Mouse (Mus musculus) embryonic facial prominence, embryonic 13.5 days (tissue): ENCODE data around the gene Hivep2. TPM values are rescaled to one million over a fixed set of nuclear protein-coding genes. Genes with fewer than 3 reads are reported as not detected.

ENCODE experiments used
- ATAC-seq: fragments of 200-750 bp; cut with Nextera tagmentation; 2 replicates; pipeline ENCODE4 v1.8.0; 2017; ENCODE audit warnings: low read depth; ENCODE audit not compliant: insufficient number of reproducible peaks, insufficient read depth, low FRiP score, low TSS enrichment
- H3K27ac ChIP-seq: fragments of 300-500 bp; sonication (generic); 2 replicates; pipeline ENCODE4 v1.5.1; 2015; ENCODE audit warnings: moderate library complexity, mild to moderate bottlenecking, inconsistent platforms
- H3K27me3 ChIP-seq: fragments of 300-500 bp; sonication (generic); 2 replicates; pipeline ENCODE4 v1.6.1; 2015; ENCODE audit warnings: mild to moderate bottlenecking, inconsistent platforms
- H3K36me3 ChIP-seq: fragments of 300-500 bp; sonication (generic); 2 replicates; pipeline ENCODE4 v1.6.1; 2015; ENCODE audit warnings: mild to moderate bottlenecking, inconsistent platforms
- H3K4me1 ChIP-seq: fragments of 300-500 bp; sonication (generic); 2 replicates; pipeline ENCODE4 v1.6.1; 2015; ENCODE audit warnings: inconsistent platforms
- H3K4me2 ChIP-seq: fragments of 300-500 bp; sonication (generic); 2 replicates; pipeline ENCODE4 v1.6.1; 2015; ENCODE audit warnings: moderate library complexity, mild to moderate bottlenecking, inconsistent platforms
- H3K4me3 ChIP-seq: fragments of 300-500 bp; sonication (generic); 2 replicates; pipeline ENCODE4 v1.5.1; 2015; ENCODE audit warnings: mild to moderate bottlenecking, inconsistent platforms
- H3K9ac ChIP-seq: fragments of 300-500 bp; sonication (generic); 2 replicates; pipeline ENCODE4 v1.6.1; 2015; ENCODE audit warnings: mild to moderate bottlenecking, inconsistent platforms
- H3K9me3 ChIP-seq: fragments of 300-500 bp; sonication (generic); 2 replicates; pipeline ENCODE4 v1.6.1; 2016; ENCODE audit warnings: inconsistent platforms
- WGBS: fragments of 180-500 bp; shearing (Covaris S2); methylation state at CpG from one replicate; pipeline ENCODE4 v1.1.7; 2015; ENCODE audit warnings: mixed read lengths; 5-methylcytosine and 5-hydroxymethylcytosine counted together
- polyA plus RNA-seq: library from polyadenylated mRNA; unstranded; fragments of >200 nt; fragmentation: Nextera tagmentation; extraction: Ambion mirVana; gene quantifications from 2 replicates; pipeline ENCODE4 v1.2.1, GENCODE M21; 2015

Gene Hivep2
- polyA plus RNA-seq, 1 experiment from 2014 or later = 7.3 TPM

GRCm38 (mm10) chr10:14070498-14071079 lies 104.7 kb downstream of the Hivep2 start:
- no peak overlapping the region for H3K27ac ChIP-seq
- no peak overlapping the region for H3K4me3 ChIP-seq
- H3K36me3 ChIP-seq = no peaks in the 10 kb centered on the region
- H3K4me1 ChIP-seq = no peaks in the 10 kb centered on the region
- H3K27me3 ChIP-seq = no peaks in the 10 kb centered on the region
- H3K9me3 ChIP-seq = no peaks in the 10 kb centered on the region
- no peak for ATAC-seq
- WGBS = 86% methylated on average over 5 of the region's 5 CpGs
- no peak overlapping the region for H3K9ac ChIP-seq
- no peak overlapping the region for H3K4me2 ChIP-seq

- 86% methylated on average over 3 of the region's 3 CpGs for WGBS
- H3K4me1 ChIP-seq = no peaks in the 10 kb centered on the region
- no peaks in the 10 kb centered on the region for H3K36me3 ChIP-seq
- no peak overlapping the region for H3K9ac ChIP-seq
- no peaks in the 10 kb centered on the region for H3K27me3 ChIP-seq
- H3K4me3 ChIP-seq = no peak overlapping the region
- no peaks in the 10 kb centered on the region for H3K9me3 ChIP-seq
- no peak for ATAC-seq
- H3K27ac ChIP-seq = no peak overlapping the region
- H3K4me2 ChIP-seq = no peak overlapping the region
Observed at GRCm38 (mm10) chr10:14072504-14072903, 106.6 kb downstream of the Hivep2 start.

DNA sequence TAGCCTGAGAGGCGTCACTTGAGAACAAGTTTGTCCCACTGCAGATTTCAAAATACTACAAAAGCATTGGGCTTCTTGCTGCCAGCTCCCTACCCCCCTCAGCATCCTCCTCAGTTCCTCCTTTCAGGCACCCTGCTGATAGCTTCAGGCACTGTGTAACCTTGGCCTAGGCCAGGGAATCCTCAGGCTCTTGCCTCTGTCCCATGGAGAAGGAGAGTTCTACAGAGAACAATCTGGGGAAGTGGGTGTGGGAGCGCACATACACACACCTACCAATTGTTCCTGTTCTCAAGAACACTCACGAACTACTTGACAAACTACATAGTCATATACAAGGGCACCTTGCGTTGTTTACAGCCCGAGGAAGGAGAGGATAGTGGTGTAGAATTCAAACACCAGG lies 109.9 kb downstream of the Hivep2 start:
- WGBS = 89% methylated on average over 5 of the region's 5 CpGs
- no peak for ATAC-seq

GRCm38 (mm10) chr10:14076880-14077279 lies 111.0 kb downstream of the Hivep2 start:
- Histone ChIP-seq H3K9me3 (no peaks in the 10 kb centered on the region), H3K27me3 (no peaks in the 10 kb centered on the region), H3K36me3 (no peaks in the 10 kb centered on the region), H3K4me2 (no peak overlapping the region), H3K9ac (no peak overlapping the region), H3K27ac (no peak overlapping the region), H3K4me3 (no peak overlapping the region), H3K4me1 (no peaks in the 10 kb centered on the region)
- no peak for ATAC-seq
- 86% methylated on average over 9 of the region's 9 CpGs for WGBS

More for the DNA sequence above, 109.9 kb downstream of the Hivep2 start:
- Histone ChIP-seq H3K4me1 (no peaks in the 10 kb centered on the region), H3K4me3 (no peak overlapping the region), H3K36me3 (no peaks in the 10 kb centered on the region), H3K9me3 (no peaks in the 10 kb centered on the region), H3K27ac (no peak overlapping the region), H3K9ac (no peak overlapping the region), H3K27me3 (no peaks in the 10 kb centered on the region), H3K4me2 (no peak overlapping the region)

DNA sequence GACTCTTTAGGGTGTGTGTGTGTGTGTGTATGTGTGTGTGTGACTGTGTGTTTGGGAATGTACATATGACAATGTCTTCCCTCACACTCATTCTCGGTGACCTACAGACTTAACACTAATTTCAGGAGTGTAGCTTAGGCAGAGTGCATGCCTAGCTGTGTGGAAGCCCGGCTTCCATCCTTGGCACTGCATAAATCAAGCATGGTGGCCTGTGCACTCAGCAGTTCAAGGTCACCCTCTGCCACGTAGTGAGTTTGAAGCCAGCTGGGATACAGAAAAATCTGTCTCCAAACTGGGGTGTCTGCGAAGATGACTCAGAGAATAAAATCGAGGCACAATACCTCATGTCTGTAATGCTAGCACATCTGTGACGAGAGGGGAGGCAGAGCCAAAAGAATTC lies 115.0 kb downstream of the Hivep2 start:
- no peaks in the 10 kb centered on the region for H3K4me1 ChIP-seq
- no peaks in the 10 kb centered on the region for H3K9me3 ChIP-seq
- H3K36me3 ChIP-seq = no peaks in the 10 kb centered on the region
- H3K4me3 ChIP-seq = no peak overlapping the region
- H3K27me3 ChIP-seq = no peaks in the 10 kb centered on the region
- 78% methylated on average over 6 of the region's 6 CpGs for WGBS
- no peak for ATAC-seq
- no peak overlapping the region for H3K4me2 ChIP-seq
- no peak overlapping the region for H3K9ac ChIP-seq
- H3K27ac ChIP-seq = no peak overlapping the region

DNA sequence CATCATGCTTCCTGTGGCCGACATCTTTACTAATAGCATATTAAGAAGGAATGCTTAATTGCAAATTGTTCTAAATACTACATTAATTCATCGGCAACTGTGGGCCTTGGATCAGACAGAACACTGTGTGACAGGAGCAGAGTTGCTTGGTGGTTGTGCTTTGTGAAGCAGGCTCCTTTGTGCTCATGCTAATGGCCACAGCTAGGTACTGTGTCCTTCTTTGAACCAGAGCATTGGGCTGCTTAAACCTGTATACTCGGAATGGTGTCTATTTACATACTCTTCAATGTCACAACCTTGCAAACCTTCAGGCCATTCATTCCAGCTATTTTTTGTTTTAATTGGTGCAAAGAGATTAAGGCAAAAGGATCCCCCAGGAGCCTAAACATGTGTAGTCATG lies 115.9 kb downstream of the Hivep2 start:
- Histone ChIP-seq H3K27ac (no peak overlapping the region), H3K27me3 (no peaks in the 10 kb centered on the region), H3K9ac (no peak overlapping the region), H3K36me3 (no peaks in the 10 kb centered on the region), H3K4me3 (no peak overlapping the region), H3K4me1 (no peaks in the 10 kb centered on the region), H3K4me2 (no peak overlapping the region), H3K9me3 (no peaks in the 10 kb centered on the region)
- 72% methylated on average over 3 of the region's 3 CpGs for WGBS
- no peak for ATAC-seq

DNA sequence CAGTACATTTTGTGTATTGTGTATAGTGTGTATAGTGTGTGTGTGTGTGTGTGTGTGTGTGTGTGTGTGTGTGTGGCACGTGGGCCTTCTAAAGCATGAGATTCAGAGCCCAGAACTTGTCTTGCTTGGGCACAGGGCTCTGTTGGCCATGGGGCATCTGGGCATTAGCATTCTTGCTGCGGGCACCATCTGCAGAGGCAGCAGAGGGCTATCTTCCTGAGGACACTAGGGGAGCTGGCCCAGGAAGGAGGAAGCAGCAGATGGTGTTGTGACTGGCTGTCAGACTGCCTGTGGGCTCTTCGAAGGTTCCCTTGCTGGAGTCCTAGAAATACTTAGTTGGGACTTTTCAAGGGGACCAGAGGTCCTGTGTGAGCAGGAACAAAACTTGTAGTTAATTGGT lies 116.4 kb downstream of the Hivep2 start:
- Histone ChIP-seq H3K27ac (no peak overlapping the region), H3K9ac (no peak overlapping the region), H3K4me3 (no peak overlapping the region), H3K27me3 (no peaks in the 10 kb centered on the region), H3K4me2 (no peak overlapping the region), H3K36me3 (no peaks in the 10 kb centered on the region), H3K9me3 (no peaks in the 10 kb centered on the region), H3K4me1 (no peaks in the 10 kb centered on the region)
- ATAC-seq = no peak
- WGBS = 80% methylated on average over 3 of the region's 3 CpGs

- no peaks in the 10 kb centered on the region for H3K27me3 ChIP-seq
- H3K9me3 ChIP-seq = no peaks in the 10 kb centered on the region
- no peak overlapping the region for H3K4me2 ChIP-seq
- WGBS = 80% methylated on average over 12 of the region's 12 CpGs
- no peak overlapping the region for H3K27ac ChIP-seq
- no peak for ATAC-seq
- no peak overlapping the region for H3K9ac ChIP-seq
- H3K4me1 ChIP-seq = no peaks in the 10 kb centered on the region
- H3K36me3 ChIP-seq = no peaks in the 10 kb centered on the region
- H3K4me3 ChIP-seq = no peak overlapping the region
Observed at GRCm38 (mm10) chr10:14085241-14085659, 119.4 kb downstream of the Hivep2 start.

DNA sequence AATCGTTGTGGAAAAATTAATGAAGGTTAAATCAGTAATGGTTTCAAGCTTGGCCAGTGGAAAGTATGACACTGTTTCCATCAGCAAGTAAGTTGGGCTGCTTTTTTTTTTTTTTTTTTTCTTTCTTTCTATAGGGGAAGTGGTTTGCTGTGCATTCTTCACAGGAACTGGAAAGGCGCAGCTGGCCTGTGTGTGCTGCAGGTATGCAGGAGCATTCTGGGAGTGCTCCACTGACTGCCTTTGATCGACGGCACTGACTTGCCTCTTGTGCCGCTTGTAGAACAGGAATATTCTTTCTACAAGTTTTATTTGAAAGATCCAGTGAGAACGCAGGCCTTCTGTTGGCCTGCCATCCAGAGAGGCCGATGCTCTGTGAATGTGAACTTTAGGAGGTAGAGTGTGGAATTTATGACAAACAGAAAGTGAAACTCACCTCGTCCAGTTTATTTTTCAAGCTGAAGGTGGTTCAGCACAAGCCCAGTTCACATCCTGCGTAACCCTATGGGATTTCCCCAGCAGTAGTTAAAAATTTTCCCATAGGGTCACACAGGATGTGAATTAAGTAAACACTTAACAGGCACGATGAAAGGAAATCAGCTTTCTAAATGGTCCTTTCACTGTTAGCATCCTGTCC lies 120.1 kb downstream of the Hivep2 start:
- H3K4me3 ChIP-seq = no peak overlapping the region
- H3K27ac ChIP-seq = no peak overlapping the region

GRCm38 (mm10) chr10:14087316-14087715 lies 121.4 kb downstream of the Hivep2 start:
- Histone ChIP-seq H3K27me3 (no peaks in the 10 kb centered on the region), H3K4me2 (no peak overlapping the region), H3K36me3 (no peaks in the 10 kb centered on the region), H3K4me3 (no peak overlapping the region), H3K27ac (no peak overlapping the region), H3K9me3 (no peaks in the 10 kb centered on the region), H3K9ac (no peak overlapping the region), H3K4me1 (no peaks in the 10 kb centered on the region)
- no peak for ATAC-seq
- WGBS = 82% methylated on average over 7 of the region's 7 CpGs

More for the DNA sequence above, 120.1 kb downstream of the Hivep2 start:
- no peak for ATAC-seq
- H3K27me3 ChIP-seq = no peaks in the 10 kb centered on the region
- no peak overlapping the region for H3K9ac ChIP-seq
- no peaks in the 10 kb centered on the region for H3K9me3 ChIP-seq
- no peaks in the 10 kb centered on the region for H3K4me1 ChIP-seq
- 67% methylated on average over 10 of the region's 10 CpGs for WGBS
- no peaks in the 10 kb centered on the region for H3K36me3 ChIP-seq
- no peak overlapping the region for H3K4me2 ChIP-seq

DNA sequence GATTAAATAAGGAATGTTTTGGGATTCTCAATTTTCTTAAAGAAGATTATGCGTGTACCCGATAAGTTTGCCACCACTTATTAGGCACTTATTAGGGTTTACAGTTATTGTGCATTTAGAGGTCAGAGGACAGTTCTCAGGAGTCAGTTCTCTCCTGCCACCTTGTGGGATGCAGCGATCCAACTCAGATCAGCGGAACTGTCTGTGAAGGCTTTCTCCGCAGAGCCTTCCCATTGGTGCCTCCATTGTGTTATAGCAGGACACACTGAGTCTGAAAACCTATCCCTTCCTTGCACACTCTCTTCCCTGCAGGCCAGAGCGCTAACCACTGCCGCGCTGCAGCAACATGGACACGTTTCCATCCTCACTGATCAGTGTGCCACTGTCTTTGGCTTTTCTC lies 123.6 kb downstream of the Hivep2 start:
- H3K4me3 ChIP-seq = no peak overlapping the region
- H3K27ac ChIP-seq = no peak overlapping the region
- no peaks in the 10 kb centered on the region for H3K4me1 ChIP-seq
- no peaks in the 10 kb centered on the region for H3K27me3 ChIP-seq
- H3K36me3 ChIP-seq = no peaks in the 10 kb centered on the region
- 51% methylated on average over 9 of the region's 9 CpGs for WGBS
- H3K9me3 ChIP-seq = no peaks in the 10 kb centered on the region
- no peak overlapping the region for H3K4me2 ChIP-seq
- ATAC-seq = no peak
- H3K9ac ChIP-seq = no peak overlapping the region

DNA sequence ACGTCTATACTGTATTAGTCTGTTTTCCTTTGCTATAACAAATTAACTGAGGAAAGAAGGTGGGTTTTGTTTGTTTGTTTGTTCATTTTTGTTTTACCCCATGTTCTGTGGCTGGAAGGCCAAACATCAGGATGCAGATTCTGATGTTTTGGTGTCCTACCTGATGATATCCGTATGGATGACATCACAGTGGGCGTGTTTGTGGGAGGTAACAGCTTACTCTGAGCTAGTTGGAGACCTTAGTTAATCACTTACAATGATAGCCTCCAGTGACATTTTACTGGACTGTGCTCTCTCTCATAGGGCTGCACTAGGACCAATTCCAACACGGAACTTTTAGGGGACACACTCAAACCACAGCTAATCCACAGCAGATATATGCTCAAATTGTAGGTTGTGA lies 128.2 kb downstream of the Hivep2 start:
- H3K9me3 ChIP-seq = no peaks in the 10 kb centered on the region
- WGBS = 86% methylated on average over 4 of the region's 4 CpGs
- no peak for ATAC-seq

More for the DNA sequence above, 128.2 kb downstream of the Hivep2 start:
- no peaks in the 10 kb centered on the region for H3K4me1 ChIP-seq
- H3K9ac ChIP-seq = no peak overlapping the region
- H3K4me3 ChIP-seq = no peak overlapping the region
- H3K27ac ChIP-seq = no peak overlapping the region
- H3K27me3 ChIP-seq = no peaks in the 10 kb centered on the region
- no peak overlapping the region for H3K4me2 ChIP-seq
- H3K36me3 ChIP-seq = no peaks in the 10 kb centered on the region
